Mouse (Mus musculus): Measurements from ENCODE around the gene Adamts17.
A peak's percentile ranks its signal among the peaks of the same experiment; 100 is the strongest.

Adamts17 gene

DNA sequence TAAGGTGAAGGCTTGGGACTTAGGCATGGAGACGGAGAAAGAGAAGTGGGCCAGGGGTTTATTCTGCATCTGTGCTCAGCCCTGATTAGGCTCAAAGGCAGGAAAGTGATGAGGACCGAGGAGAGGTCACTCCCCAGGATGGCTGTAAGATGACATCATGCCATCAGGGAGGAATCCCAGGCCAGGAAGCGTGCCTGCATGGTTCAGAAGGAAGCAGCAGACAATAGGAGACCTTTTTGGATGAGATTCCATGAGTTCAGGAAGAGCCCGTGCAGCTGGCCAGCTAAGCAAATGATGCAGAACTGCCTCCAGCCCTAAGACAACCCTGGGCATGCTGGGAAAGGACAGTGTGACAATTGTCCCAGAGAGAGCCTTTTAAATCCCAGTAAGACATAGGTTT lies 93.7 kb downstream of the Adamts17 start:
- no peak for DNase-seq (ENCODE audit: low spot score in 2 of 2)

DNA sequence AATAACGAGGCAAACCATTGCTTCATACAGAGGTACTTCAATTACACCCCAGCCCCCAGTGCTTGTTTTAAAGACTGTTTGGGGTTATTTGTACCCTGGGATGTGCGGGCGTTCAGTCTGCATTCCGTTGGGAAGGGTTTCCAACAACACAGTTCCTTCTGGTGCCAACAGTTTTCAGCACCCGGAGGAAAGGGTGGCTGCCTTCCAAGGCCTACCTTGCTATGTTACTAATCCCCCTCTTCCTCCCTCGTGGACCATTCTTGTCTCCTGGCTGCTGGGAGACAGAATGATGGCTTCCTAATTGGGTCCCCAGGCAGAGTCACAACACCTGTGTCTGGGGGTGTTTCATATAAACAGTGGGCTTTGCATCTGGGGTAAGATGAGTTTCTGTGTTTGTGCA lies 94.5 kb downstream of the Adamts17 start:
- DNase-seq (ENCODE audit: low spot score in 2 of 2) = peak; percentile 59 to 62

DNA sequence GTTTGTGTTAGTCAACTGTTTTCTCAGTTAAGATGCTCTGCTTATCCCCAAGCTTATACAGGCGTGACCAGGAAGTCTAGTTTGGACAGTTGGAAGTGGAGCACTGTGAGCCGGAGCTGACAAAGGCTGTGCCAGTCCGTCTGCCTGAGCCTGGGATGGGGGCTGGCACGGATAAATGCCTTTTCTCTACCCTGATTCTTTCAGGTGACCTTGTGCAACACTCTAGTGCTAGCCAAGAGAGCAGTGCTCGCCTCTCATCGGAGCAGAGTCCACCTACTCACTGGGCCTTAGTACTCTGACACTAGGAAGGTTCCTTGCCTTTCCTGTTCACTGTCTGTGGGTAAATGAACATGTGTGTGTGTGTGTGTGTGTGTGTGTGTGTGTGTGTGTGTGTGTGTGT lies 95.5 kb downstream of the Adamts17 start:
- no peak for DNase-seq (ENCODE audit: low spot score in 2 of 2)

DNA sequence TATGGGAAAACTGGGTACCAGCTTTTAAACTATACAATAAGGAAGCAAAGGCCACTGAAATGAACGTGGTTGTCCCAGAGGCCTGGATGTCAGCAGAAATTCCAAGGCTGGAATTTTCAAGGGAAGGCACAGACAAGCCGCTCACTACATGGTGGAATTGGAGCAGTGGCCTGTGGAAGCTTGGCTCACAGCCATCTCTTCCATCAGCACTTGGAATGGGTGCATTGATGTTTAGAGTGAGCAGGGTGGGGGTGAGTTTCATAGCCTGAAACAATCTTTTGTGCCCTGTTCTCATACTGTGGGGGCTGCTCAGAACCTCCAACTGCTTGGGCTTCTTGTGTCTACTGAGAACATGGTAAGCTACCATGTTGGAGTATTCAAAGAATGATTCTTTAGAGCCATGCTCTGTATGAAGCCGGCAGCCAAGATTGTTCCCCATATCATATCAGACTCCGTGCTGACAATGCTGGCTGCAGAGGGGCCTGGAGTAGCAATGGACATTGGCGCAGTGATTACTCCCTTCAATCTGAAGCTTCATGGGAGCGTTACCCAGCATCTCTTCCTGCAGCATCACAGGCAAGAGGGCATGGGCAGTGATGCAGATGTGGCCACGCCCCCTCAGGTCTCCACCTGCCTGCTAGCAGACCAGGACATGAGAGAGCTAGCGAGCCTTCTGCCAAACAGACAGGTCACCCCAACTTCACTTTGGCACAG lies 96.7 kb downstream of the Adamts17 start:
- DNase-seq (ENCODE audit: low spot score in 2 of 2) = no peak

DNA sequence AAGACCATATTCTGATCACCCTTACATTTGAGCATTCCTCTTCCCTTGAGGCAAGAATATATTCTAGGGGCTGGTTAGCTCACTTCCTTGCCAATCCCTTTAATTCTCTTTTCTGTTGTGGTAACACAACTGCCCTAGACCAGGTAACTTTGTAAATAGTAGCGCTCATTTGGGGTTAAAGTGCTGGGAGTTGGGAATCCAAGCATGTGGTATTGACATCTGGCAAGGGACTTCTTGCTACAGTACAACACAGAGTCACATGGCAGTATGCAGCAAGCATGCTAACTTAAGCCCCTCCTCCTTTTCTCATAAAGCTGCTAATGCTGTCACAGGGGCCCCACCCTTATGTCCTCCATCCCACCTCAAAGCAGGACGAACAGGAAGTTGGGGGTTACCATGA lies 97.4 kb downstream of the Adamts17 start:
- no peak for DNase-seq (ENCODE audit: low spot score in 2 of 2)

DNA sequence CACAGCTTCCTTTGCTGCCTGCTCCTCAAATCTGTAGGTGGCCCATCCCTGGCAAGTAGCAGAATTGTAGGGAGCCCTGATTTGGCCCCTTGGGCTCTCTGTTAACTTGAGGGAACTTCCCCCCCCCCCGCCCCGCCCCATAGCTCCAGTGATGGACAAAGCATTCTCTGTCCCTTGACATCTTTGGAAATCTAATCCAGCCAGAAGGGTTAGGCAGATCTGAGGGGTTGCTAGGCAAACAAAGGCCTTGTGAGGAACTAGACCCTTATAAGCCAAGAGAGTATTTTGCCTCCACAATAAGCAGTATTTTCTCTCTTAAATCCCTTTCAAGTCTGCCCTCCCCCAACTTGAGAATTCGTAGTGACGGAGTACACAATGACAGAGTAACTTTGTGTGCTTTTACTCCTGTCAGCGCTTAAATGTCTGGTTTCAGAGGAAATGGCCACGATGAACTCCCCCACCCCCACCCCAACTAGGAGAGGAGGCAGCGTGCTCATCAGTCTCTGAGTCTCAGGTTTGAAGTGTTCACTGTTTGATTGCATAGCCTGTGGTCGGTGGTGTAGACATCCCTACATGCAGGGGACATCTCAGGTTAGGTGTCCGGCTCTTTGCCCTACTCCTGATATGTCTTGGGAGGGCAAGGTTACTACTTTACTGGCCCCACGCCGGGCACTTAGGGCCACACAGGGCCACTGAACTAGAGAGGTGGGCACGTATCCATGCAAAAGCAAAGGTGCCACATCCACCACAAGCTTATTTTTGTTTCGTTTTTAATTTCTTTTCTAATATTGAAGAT lies 99.7 kb downstream of the Adamts17 start:
- DNase-seq (ENCODE audit: low spot score in 2 of 2) = no peak

DNA sequence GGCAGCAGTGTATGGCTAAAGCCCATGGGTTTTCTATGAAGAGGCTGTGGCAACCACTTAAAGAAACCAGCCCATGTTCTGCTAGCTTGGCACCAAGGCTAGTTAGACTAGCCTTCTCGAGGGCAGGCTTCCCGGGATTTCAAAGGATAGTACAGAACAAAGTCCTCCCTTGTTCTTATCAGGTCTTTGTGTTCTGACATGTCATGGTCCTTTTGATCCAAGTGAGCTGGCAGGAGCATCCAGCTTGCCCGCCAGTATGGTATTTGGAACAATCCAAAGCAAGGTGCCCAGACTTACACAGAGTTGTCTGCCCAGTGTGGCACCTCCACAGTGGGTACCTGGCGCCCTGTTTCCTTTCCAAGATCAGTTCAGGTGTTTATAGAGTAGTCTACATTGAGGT lies 101.2 kb downstream of the Adamts17 start:
- no peak for DNase-seq (ENCODE audit: low spot score in 2 of 2)

DNA sequence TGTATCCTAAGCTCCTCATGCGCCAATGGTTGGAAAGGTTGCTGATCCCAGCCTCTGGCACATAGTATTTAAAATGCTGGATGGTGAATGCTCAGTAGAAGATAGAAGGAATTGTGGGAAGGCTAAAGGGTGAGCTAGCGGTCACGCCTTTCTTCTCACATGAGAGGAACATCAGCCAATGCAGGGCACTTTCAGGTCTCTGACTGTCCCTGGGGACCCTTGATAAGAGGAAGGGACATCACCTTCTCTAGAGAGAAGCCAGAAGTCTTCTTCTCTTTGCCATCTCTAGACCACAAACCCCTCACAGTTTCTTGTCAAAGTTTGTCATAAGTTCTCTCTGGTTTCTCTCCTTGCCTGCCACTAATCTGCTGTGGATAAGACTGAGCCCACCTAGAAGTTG lies 109.5 kb downstream of the Adamts17 start:
- no peak for DNase-seq (ENCODE audit: low spot score in 2 of 2)

DNA sequence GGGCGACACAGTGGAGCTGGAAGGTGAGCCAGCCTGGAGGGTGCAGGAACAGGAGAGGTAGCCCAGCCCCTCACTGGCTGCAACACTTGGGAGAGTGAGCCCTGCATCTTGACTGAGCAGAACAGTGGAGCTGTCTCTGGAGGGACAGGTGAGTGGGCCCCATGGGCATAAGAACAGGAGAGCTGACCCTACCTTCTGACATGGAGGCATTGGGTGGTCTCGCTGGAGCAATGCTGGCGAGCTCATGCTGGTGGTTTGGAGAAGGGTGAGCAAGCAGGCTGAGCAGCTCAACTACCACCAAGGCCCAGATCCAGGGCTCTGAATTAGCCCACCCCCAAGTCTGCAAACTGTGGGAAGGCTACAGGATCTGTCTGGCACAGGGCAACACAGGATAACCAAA lies 113.4 kb downstream of the Adamts17 start:
- DNase-seq (ENCODE audit: low spot score in 2 of 2) = no peak

DNA sequence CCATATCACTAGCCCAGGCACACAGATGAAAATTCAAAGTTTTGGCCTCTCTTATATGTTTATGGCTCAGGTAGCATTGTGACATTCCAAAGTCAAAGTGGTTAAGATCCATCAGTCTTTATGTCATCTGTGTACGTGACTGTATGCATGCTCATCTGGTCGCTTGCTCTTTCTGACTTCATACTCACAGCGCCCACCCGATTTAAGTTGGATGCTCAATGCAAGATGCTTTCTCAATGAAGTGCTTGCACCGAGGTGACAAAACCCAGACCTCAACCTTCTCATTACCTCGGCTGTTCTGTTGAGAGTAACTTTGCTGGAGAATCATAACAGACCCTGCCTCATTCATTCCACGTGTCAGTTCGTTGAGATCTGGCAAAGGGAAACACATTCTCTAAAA lies 114.5 kb downstream of the Adamts17 start:
- DNase-seq (ENCODE audit: low spot score in 2 of 2) = no peak

DNA sequence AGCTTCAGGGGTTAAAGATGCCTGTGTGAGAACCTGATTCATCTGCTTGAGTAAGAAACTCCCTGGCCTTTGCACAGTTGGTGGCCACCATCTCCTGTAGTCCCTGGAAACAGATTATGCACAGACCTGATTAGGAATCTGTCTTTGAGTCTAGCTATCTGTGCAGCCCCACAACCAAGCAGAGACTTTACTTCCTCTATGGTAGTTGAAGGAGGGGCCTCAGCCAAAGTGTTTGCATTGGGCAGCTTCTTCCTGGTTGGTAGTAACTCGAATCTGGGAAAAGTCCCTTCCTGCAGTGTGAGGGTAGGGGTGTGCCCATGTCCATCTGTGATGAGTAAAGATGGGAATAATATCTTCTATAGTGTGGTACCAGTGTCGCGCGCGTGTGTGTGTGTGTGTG lies 115.2 kb downstream of the Adamts17 start:
- no peak for DNase-seq (ENCODE audit: low spot score in 2 of 2)

DNA sequence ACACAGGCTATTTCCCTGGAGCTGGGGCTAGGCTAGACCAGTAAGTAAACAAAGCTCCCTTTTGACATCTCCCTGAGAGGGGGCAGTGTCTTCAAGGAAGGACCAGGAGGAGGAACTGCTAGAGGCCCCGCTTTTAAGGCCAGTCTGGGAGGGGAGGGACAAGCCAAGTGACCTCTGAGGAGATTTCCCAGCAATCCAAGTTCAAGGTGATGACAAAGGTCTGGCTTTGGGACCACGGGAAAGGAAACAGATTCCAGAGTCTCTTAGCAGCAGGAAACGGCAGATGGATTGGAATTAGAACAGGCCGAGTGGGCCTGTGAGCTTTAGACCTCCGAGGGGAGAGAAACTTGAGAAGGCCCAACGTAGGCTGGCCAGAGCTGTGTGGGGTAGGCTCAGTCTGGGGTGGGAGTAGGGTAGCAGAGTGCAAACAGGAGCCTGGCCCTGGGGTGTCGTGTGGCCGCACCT lies 116.0 kb downstream of the Adamts17 start:
- no peak for DNase-seq (ENCODE audit: low spot score in 2 of 2)

DNA sequence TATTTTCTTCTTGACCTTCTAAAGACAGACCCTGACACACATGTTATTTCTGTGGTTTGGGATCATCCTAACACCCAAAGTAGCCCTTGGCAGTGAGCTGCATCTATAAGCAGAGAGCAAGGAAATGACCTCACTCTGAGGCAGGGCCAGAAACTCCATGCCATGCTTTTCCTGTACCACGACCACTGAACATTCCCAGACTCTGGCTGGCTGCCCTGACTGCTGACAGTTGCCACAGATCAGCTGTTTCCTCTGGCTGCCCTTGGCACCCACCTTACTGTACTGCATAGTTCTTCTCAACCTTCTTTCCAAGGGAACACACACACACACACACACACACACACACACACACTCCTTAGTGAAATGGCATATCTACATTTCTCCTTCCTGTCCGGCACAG lies 116.4 kb downstream of the Adamts17 start:
- DNase-seq (ENCODE audit: low spot score in 2 of 2) = no peak

DNA sequence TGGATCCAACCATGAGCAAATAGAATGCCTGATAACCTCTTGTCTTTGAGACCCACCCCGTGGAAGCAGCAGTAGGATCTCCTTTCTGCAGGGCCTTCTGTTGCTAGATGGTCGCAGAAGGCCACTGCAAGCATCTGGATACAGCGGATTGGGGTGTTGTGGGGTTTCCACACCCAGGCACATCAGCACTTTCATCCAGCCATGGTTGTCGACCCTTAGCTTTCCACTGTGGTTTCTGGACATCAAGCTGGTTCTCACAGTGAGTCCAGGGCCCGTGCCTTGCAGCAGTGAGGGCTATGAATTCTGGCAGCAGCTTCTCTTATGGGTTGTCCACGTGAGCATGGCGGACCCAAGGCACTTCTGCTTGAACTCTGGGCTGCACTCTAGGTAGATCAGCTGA lies 118.2 kb downstream of the Adamts17 start:
- DNase-seq (ENCODE audit: low spot score in 2 of 2) = no peak

DNA sequence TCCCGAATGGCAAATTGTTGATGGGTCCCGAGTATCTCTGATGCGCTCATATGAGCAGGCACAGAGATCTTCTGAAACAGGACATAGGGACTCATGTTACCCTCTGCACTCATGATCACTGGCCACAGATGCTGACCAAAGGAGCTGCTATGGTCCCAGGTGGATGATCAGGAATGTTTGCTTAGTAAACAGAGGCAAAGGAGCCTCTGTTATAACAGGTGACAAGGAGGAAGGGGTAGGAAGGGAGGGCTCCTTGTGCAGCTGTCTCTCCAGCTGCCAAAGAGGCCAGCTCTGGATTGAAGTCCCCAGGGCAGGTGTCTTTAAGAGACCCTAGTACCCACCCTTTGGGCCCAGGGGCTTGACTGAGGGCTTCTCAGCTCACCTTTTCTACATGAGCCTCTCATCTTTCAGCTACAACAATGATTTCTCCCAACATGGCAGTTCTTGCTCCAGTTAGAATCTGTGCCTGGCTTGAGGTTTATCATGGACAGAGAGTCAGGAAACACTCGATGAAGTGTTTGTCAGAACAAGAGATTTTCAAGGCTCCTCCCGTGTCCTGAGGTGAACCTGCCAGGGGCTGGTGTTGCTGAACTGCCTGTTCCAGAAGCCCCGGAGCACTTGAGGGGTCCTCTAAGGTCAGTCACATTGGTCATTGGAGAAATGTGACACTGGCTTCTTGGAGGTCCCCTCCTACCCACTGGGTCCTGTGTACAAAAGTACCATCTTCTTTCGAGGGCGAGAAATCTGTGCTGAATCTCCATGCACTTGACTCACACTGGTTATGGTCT lies 120.9 kb downstream of the Adamts17 start:
- DNase-seq (ENCODE audit: low spot score in 2 of 2) = no peak

DNA sequence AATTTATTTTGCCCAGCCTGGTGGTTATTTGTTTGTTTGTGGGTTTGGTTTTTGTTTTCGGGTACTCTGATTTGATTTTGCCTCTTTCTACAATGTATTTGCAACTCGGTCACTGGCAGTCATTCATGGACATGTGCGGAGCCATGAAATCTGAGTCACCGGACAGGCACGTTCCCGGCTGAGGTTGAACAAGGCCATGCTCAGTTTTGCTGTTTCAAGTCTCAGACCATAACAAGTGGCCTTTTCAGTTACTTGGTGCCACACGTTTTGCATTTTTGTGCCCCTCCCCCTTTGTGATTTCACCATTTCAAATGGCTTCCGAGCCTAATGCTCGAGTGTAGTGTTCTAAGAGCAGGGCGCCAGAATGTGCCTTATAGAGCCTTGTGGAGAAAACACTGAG lies 123.2 kb downstream of the Adamts17 start:
- DNase-seq (ENCODE audit: low spot score in 2 of 2) = no peak

DNA sequence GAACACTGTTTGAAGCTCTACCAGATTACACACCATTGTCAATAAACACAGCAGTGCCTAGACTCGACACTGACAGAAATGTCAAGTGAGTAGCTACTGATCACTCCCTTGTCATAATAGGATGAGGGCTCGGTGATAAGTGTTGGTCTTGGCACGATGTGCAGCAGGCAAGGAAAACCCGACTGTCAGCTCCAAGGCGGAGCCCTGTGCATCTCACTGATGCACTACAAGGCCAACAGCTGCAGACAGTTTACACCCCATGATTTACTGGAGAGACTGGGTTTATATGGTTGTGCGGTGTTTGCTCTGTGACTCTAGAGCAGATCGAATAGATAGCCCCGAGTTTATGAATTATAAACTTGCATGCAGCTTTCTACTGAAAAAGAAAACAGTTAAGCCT lies 124.0 kb downstream of the Adamts17 start:
- DNase-seq (ENCODE audit: low spot score in 2 of 2) = no peak

DNA sequence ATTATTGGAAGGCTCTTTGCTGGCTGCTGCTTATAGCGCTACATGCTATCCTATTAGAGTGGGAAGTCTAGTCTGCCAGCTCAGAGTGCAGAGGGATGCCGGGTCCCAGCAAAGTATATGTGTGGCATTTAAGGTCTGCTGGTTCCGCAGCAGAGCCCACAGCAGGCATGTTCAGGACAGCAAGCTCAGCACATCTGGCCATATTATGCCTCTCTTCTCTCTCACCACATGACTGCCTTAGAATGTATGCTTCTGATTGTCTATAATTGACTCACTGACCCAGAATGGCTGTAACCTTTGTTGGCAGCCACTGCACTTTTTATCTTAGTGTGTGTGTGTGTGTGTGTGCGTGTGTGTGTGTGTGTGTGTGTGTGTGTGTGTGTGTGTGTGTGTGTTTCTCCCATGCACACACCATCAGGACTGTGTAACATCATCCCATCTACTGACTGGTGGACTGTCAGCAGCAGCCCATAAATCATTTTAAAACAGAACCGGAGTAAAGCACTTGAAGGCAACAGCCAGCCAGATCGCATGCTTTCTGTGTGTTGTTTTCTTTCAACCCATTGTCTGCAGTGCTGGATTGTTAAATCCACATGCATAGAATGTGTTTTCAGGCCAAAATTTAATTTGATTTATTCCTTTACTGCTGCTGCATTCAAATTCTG lies 127.1 kb downstream of the Adamts17 start:
- no peak for DNase-seq (ENCODE audit: low spot score in 2 of 2)

DNA sequence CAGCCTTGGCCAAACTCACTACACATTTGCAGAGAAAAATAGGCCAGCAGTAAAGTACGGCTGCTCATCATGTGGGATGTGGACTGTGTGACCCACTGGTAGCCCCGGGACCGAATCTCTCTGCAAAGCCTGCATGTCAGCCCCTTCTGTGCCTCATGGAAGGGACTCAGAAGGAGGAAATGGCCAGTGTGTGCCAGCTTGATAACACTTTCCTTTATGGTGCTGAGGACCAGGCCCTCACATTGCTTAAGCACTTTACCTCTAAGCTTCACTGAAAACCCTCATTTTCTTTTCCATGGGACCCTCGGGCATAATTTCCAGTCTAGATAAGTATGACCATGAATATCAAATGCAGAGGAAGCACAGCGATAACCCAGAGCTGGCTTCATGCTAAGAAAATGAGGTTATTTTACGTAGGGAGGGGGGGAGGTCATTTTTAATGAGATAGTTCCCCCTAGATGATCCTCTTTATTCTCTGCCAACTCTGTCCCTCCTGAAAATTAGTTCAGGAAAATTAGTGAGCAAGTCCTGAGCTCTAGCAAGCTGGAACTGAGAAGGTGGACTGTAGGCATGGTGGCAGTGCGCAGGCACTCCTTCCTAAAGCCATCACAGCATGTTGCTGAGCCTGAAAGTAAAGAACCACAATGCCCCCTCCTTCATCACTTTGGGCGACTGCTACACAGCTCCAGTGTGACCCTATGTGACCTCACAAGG lies 127.8 kb downstream of the Adamts17 start:
- no peak for DNase-seq (ENCODE audit: low spot score in 2 of 2)

DNA sequence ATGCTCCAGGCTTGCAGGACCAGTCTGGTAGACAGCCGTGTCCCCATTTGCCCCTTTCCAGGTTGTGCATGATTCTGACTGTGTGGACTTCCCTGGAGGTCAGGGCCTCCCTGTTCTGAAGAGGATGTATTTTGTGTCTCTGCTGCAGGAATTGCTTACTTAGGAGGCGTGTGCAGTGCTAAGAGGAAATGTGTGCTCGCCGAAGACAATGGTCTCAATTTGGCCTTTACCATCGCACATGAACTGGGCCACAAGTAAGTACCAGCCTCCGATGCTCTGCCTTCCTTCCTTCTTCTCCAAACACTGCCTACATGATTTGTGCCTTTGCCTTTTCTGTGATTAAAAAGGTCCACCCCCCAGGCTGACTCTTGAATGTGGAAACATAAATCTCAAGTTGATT lies 129.1 kb downstream of the Adamts17 start:
- DNase-seq (ENCODE audit: low spot score in 2 of 2) = no peak

DNA sequence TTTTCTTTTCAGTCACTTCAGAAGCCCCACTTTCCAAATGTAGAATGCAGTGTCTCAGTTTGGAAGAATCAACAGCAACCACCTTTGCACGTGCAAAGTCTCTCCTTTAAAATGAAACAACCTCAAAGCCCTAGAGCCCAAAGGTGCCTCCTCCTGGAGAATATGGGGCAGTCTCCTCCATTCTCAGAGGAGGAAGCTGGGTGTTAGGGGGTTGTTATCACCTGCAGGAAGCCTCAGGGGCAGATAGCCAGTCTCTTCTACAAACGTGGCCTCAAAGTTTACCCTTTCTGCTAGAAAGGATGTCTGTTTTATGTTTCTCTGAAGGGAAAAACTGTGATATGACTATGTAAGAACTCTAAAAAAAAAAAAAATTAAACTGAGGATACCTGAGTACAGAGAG lies 129.7 kb downstream of the Adamts17 start:
- DNase-seq (ENCODE audit: low spot score in 2 of 2) = no peak
